In genomic region chr7:36690551-36690950, GRCm38 (mm10) we compare ENCODE assay signal across 7 mouse cellular contexts. TPM values are rescaled to one million over a fixed set of nuclear protein-coding genes. Genes with fewer than 3 reads are reported as not detected.
A peak's percentile ranks its signal among the peaks of the same experiment; 100 is the strongest.
DNase-seq lines count a peak whose midpoint lies in the region; ATAC-seq and TF ChIP-seq lines count a peak whose summit lies in the region.

No protein-coding gene starts in this region.

- no peak for ATAC-seq in liver, embryonic 12.5 days
- no peak for ATAC-seq in erythroid progenitor cell, adult 5-6 weeks (replicated peaks; ENCODE audit: low FRiP score, poor library complexity, severe bottlenecking)

- TF ChIP-seq CTCF in liver, adult 2 months (IDR thresholded peaks at IDR 0.05; ENCODE audit: low read depth, low read length) = peak; percentile 46
- TF ChIP-seq CTCF in brain, embryonic 14.5 days (IDR thresholded peaks at IDR 0.05; ENCODE audit: borderline replicate concordance, extremely low read depth, insufficient read depth, insufficient read length) = peak; percentile 52

- H3K4me2 ChIP-seq in liver, embryonic 12.5 days = no peak overlapping the region
- peak overlapping the region; percentile 62 for H3K4me2 ChIP-seq in myocyte (ENCODE audit: low read depth)

- WGBS in liver, adult 2 months = 6% methylated on average over 19 of the region's 19 CpGs
- 1% methylated on average over 18 of the region's 19 CpGs for WGBS in liver, embryonic 12.5 days (ENCODE audit: insufficient replicate concordance)

- H3K27me3 ChIP-seq in liver, adult 2 months (ENCODE audit: control insufficient read depth, insufficient read depth, low read length) = peaks cover 3% of the 10 kb centered on the region; the same call in 1 of the 2 replicates
- H3K27me3 ChIP-seq in liver, embryonic 12.5 days (replicated peaks) = peaks cover 63% of the 10 kb centered on the region
- H3K27me3 ChIP-seq in myocyte (ENCODE audit: control insufficient read depth, insufficient read depth, insufficient read length) = no peaks in the 10 kb centered on the region

- no peaks in the 10 kb centered on the region for H3K36me3 ChIP-seq in liver, adult 2 months (ENCODE audit: control insufficient read depth, insufficient read depth, low read length)
- no peaks in the 10 kb centered on the region for H3K36me3 ChIP-seq in liver, embryonic 12.5 days
- H3K36me3 ChIP-seq in myocyte (ENCODE audit: control insufficient read depth, insufficient read depth) = no peaks in the 10 kb centered on the region

- H3ac ChIP-seq in myocyte (ENCODE audit: control insufficient read depth, insufficient read length) = no peak overlapping the region

- no peaks in the 10 kb centered on the region for H3K9me3 ChIP-seq in liver, embryonic 12.5 days (replicated peaks)

- H3K9ac ChIP-seq in liver, adult 2 months (ENCODE audit: low read depth, low read length) = no peak overlapping the region
- H3K9ac ChIP-seq in liver, embryonic 12.5 days = no peak overlapping the region

- TF ChIP-seq POLR2A in liver, adult 2 months (IDR thresholded peaks at IDR 0.05; ENCODE audit: extremely low read depth, insufficient read depth, low read length) = no peak
- TF ChIP-seq POLR2A in brain, embryonic 14.5 days (IDR thresholded peaks at IDR 0.05; ENCODE audit: borderline replicate concordance, extremely low read depth, insufficient read depth, insufficient read length, poor library complexity, severe bottlenecking) = no peak
- no peak for TF ChIP-seq POLR2A in myocyte (IDR thresholded peaks at IDR 0.05; ENCODE audit: insufficient read length, low read depth)

- no peak for DNase-seq in liver, adult 2 months (ENCODE audit: extremely low read depth, low read depth, low spot score)
- peak; percentile 73 for DNase-seq in brain, embryonic 14.5 days (ENCODE audit: low read depth)
- peak; percentile 36 for DNase-seq in gastrocnemius, postnatal 25 days
- DNase-seq in kidney, postnatal 14 days = peak; percentile 36

- no peak overlapping the region for H3K27ac ChIP-seq in liver, adult 2 months (replicated peaks; ENCODE audit: insufficient read depth, low read depth, low read length)
- no peak overlapping the region for H3K27ac ChIP-seq in liver, embryonic 12.5 days

- no peaks in the 10 kb centered on the region for H3K4me1 ChIP-seq in liver, adult 2 months (ENCODE audit: control insufficient read depth, insufficient read depth, low read length)
- H3K4me1 ChIP-seq in liver, embryonic 12.5 days = 0 out of 2 replicates have a peak, but pooled peaks cover 4% of the 10 kb centered on the region

- H3K79me2 ChIP-seq in liver, adult 2 months (ENCODE audit: control insufficient read depth, insufficient read depth, low read length) = no peaks in the 10 kb centered on the region
- H3K79me2 ChIP-seq in myocyte (ENCODE audit: control insufficient read depth, insufficient read depth) = peaks cover 44% of the 10 kb centered on the region

- no peak overlapping the region for H3K4me3 ChIP-seq in liver, adult 2 months (ENCODE audit: insufficient read depth, low read depth, low read length)
- H3K4me3 ChIP-seq in liver, embryonic 12.5 days = no peak overlapping the region
- H3K4me3 ChIP-seq in myocyte = no peak overlapping the region

TF ChIP-seq in myocyte, 11 proteins besides CTCF, POLR2A, EP300 and RAD21:
- no peak for TF ChIP-seq CEBPB (IDR thresholded peaks at IDR 0.05; ENCODE audit: insufficient read depth, poor library complexity, severe bottlenecking)
- no peak for TF ChIP-seq SRF (IDR thresholded peaks at IDR 0.05; ENCODE audit: control insufficient read depth, insufficient read length, low read depth)
- TF ChIP-seq MYOD1 (IDR thresholded peaks at IDR 0.05; ENCODE audit: control insufficient read depth in 1 of 3, insufficient read length in 2 of 3, low read depth in 2 of 3) = no peak
- no peak for TF ChIP-seq TCF3 (IDR thresholded peaks at IDR 0.05; ENCODE audit: insufficient read length, low read depth)
- no peak for TF ChIP-seq MYOG (IDR thresholded peaks at IDR 0.05; ENCODE audit: control insufficient read depth in 1 of 3, insufficient read depth in 1 of 3, insufficient read length in 2 of 3, low read depth in 2 of 3)
- TF ChIP-seq E2F4 (IDR thresholded peaks at IDR 0.05; ENCODE audit: insufficient read depth) = no peak
- no peak for TF ChIP-seq REST (IDR thresholded peaks at IDR 0.05; ENCODE audit: insufficient read depth, insufficient read length)
- TF ChIP-seq TCF12 (IDR thresholded peaks at IDR 0.05; ENCODE audit: insufficient read depth, poor library complexity, severe bottlenecking) = no peak
- TF ChIP-seq USF1 (IDR thresholded peaks at IDR 0.05; ENCODE audit: low read depth) = no peak
- TF ChIP-seq POLR2AphosphoS2 (IDR thresholded peaks at IDR 0.05; ENCODE audit: insufficient read length, low read depth) = no peak
- no peak for TF ChIP-seq MAX (IDR thresholded peaks at IDR 0.05; ENCODE audit: low read depth)

RNA-seq across cellular contexts. Expression of gene Tshz3, which starts 7.4 kb away (rescaled TPM):
- total RNA-seq in liver, adult 2 months (2014; rRNA removed) = 0.28 and 0.47 TPM in 2 replicates
- 0.22 and 0.34 TPM in 2 replicates for polyA plus RNA-seq in liver, adult 2 months (2012; rRNA removed)
- polyA plus RNA-seq in liver, embryonic 12.5 days (2016; fragmentation: Nextera tagmentation; extraction: Ambion mirVana) = 1.2 and 1.5 TPM in 2 replicates
- 22.7 and 34.9 TPM in 2 replicates for polyA plus RNA-seq in brain, embryonic 14.5 days (2012; rRNA removed)
- 1 to 10 TPM; 2.7 to 3.4 TPM for total RNA-seq in gastrocnemius, postnatal 25 days (2021)
- 6.5 TPM for polyA plus RNA-seq in myocyte (2012; fragmentation: generic; extraction: Trizol)
- total RNA-seq in erythroid progenitor cell, adult 5-6 weeks (2015; ENCODE audit: low replicate concordance) = 0.42 TPM in 1 of 2 replicates, not detected in the other
- not detected in 2 replicates for total RNA-seq in erythroid progenitor cell, adult 5-6 weeks (2017; ENCODE audit: low replicate concordance)
